Mouse (Mus musculus) spleen, adult 2 months (tissue): ENCODE data around the gene Gnat2.

Source experiments
- CTCF ChIP-seq: fragments of 200-500 bp; IDR thresholded peaks from 2 replicates; pipeline ENCODE4 v1.5.1; 2011; ENCODE audit warnings: mild to moderate bottlenecking, inconsistent platforms; ENCODE audit not compliant: insufficient read depth, insufficient read length, insufficient replicate concordance; ENCODE audit errors: extremely low read depth
- POLR2A ChIP-seq: fragments of 200-500 bp; IDR thresholded peaks from 2 replicates; pipeline ENCODE4 v1.6.1; 2011; ENCODE audit warnings: low read depth, low read length, inconsistent platforms

- no peak for TF ChIP-seq CTCF
- no peak for TF ChIP-seq POLR2A
Observed at GRCm38 (mm10) chr3:108089916-108090315, 2.7 kb upstream of the Gnat2 start.
